Mouse (Mus musculus) CH12.LX (cell line): Measurements from ENCODE around the gene Tmub1. TPM values are rescaled to one million over a fixed set of nuclear protein-coding genes. Genes with fewer than 3 reads are reported as not detected.

Experiments used
- DNase-seq: peaks from one replicate; pipeline ENCODE4 v3.0.0-alpha.2; 2013; ENCODE audit errors: extremely low read depth
- H3K27ac ChIP-seq: 2 replicates; pipeline ENCODE4 v1.5.1; 2012; ENCODE audit warnings: low read depth, mild to moderate bottlenecking, control low read depth, moderate library complexity; ENCODE audit not compliant: insufficient read depth
- H3K27me3 ChIP-seq: replicated peaks from 2 replicates; pipeline ENCODE3; 2012; ENCODE audit warnings: inconsistent platforms
- H3K36me3 ChIP-seq, 2 experiments: replicated peaks in 1 of 2; 2 replicates each; pipeline versions ENCODE3 to v1.6.1; 2012; ENCODE audit warnings: inconsistent platforms in 1 of 2, low read length in 1 of 2, mild to moderate bottlenecking in 1 of 2, mixed read lengths in 1 of 2, moderate library complexity in 1 of 2; ENCODE audit not compliant: control insufficient read depth in 1 of 2, insufficient read depth in 1 of 2
- H3K4me1 ChIP-seq, 2 experiments: 2 replicates each; pipeline ENCODE4 v1.6.1; 2012; ENCODE audit warnings: inconsistent platforms in 1 of 2, moderate library complexity in 1 of 2; ENCODE audit not compliant: insufficient read depth in 2 of 2, control insufficient read depth in 1 of 2
- H3K4me2 ChIP-seq: 2 replicates; pipeline ENCODE4 v1.6.1; 2012; ENCODE audit warnings: low read depth, mild to moderate bottlenecking, control low read depth; ENCODE audit not compliant: poor library complexity, insufficient read depth, severe bottlenecking
- H3K4me3 ChIP-seq, 3 experiments: fragments of 150-350 bp in 1 of 3; sonication (generic) in 1 of 3; replicated peaks in 1 of 3; 2 replicates each; pipeline versions ENCODE3 to v1.5.1; 2011 to 2012; ENCODE audit warnings: low read depth in 2 of 3, low read length in 2 of 3, mild to moderate bottlenecking in 2 of 3, moderate library complexity in 2 of 3, control low read depth in 1 of 3, improper control_type of control experiment in 1 of 3, inconsistent platforms in 1 of 3, mixed read lengths in 1 of 3; ENCODE audit not compliant: poor library complexity in 1 of 3
- H3K79me2 ChIP-seq: replicated peaks from 2 replicates; pipeline ENCODE4 v1.6.1; 2012; ENCODE audit warnings: mild to moderate bottlenecking, moderate library complexity; ENCODE audit not compliant: control insufficient read depth, poor library complexity, insufficient read depth, severe bottlenecking; ENCODE audit errors: extremely low read depth
- H3K9ac ChIP-seq: 2 replicates; pipeline ENCODE4 v1.6.1; 2012; ENCODE audit warnings: low read depth, mild to moderate bottlenecking, control low read depth, moderate library complexity; ENCODE audit not compliant: insufficient read depth
- H3K9me3 ChIP-seq: replicated peaks from 2 replicates; pipeline ENCODE3; 2012; ENCODE audit warnings: low read length, inconsistent platforms, mixed read lengths
- CHD1 ChIP-seq: IDR thresholded peaks from 2 replicates; pipeline ENCODE4 v1.6.1; 2012; ENCODE audit warnings: low read depth, low read length, improper control_type of control experiment, inconsistent platforms
- CTCF ChIP-seq, 2 experiments: IDR thresholded peaks in 1 of 2; conservative IDR thresholded peaks in 1 of 2; 2 replicates each; pipeline ENCODE4 v1.5.1; 2011 to 2012; ENCODE audit warnings: low read depth in 2 of 2, low read length in 2 of 2, improper control_type of control experiment in 1 of 2, inconsistent platforms in 1 of 2, mild to moderate bottlenecking in 1 of 2, moderate library complexity in 1 of 2
- E2F4 ChIP-seq: IDR thresholded peaks from 2 replicates; pipeline ENCODE4 v1.6.1; 2011; ENCODE audit warnings: low read depth, low read length, improper control_type of control experiment; ENCODE audit not compliant: insufficient replicate concordance
- ELF1 ChIP-seq: IDR thresholded peaks from 2 replicates; pipeline ENCODE4 v1.6.1; 2014; ENCODE audit warnings: low read depth, mild to moderate bottlenecking, inconsistent platforms, low read length, improper control_type of control experiment
- EP300 ChIP-seq: IDR thresholded peaks from 2 replicates; pipeline ENCODE4 v1.6.1; 2011; ENCODE audit warnings: low read length, improper control_type of control experiment
- HCFC1 ChIP-seq: IDR thresholded peaks from 2 replicates; pipeline ENCODE4 v1.6.1; 2012; ENCODE audit warnings: low read depth, mild to moderate bottlenecking, inconsistent platforms, low read length, improper control_type of control experiment
- IRF4 ChIP-seq: IDR thresholded peaks from 2 replicates; pipeline ENCODE4 v1.6.1; 2014; ENCODE audit warnings: low read depth, mild to moderate bottlenecking, inconsistent platforms, low read length, improper control_type of control experiment
- JUN ChIP-seq: IDR thresholded peaks from 2 replicates; pipeline ENCODE4 v1.6.1; 2011; ENCODE audit warnings: low read depth, mild to moderate bottlenecking, low read length, improper control_type of control experiment, moderate library complexity; ENCODE audit not compliant: insufficient read depth
- JUND ChIP-seq: conservative IDR thresholded peaks from 2 replicates; pipeline ENCODE4 v1.6.1; 2011; ENCODE audit warnings: low read depth, low read length, improper control_type of control experiment
- KAT2A ChIP-seq: IDR thresholded peaks from 2 replicates; pipeline ENCODE4 v1.6.1; 2012; ENCODE audit warnings: low read length, improper control_type of control experiment, inconsistent platforms; ENCODE audit not compliant: insufficient replicate concordance
- MAX ChIP-seq: IDR thresholded peaks from 2 replicates; pipeline ENCODE4 v1.6.1; 2011; ENCODE audit warnings: low read length, improper control_type of control experiment
- MEF2A ChIP-seq: IDR thresholded peaks from 2 replicates; pipeline ENCODE4 v1.6.1; 2014; ENCODE audit warnings: low read depth, mild to moderate bottlenecking, inconsistent platforms, low read length, improper control_type of control experiment, borderline replicate concordance
- MYC ChIP-seq: IDR thresholded peaks from 2 replicates; pipeline ENCODE4 v1.6.1; 2011; ENCODE audit warnings: low read depth, mild to moderate bottlenecking, improper control_type of control experiment, low read length
- NELFE ChIP-seq: IDR thresholded peaks from 2 replicates; pipeline ENCODE4 v1.6.1; 2011; ENCODE audit warnings: low read depth, low read length, improper control_type of control experiment
- PAX5 ChIP-seq: IDR thresholded peaks from 2 replicates; pipeline ENCODE4 v1.6.1; 2012; ENCODE audit warnings: low read length, inconsistent platforms, mixed read lengths
- POLR2A ChIP-seq: IDR thresholded peaks from 2 replicates; pipeline ENCODE4 v1.6.1; 2011; ENCODE audit warnings: low read depth, mild to moderate bottlenecking, improper control_type of control experiment, low read length
- POLR2AphosphoS2 ChIP-seq: IDR thresholded peaks from 2 replicates; pipeline ENCODE4 v1.6.1; 2011; ENCODE audit warnings: low read depth, low read length, improper control_type of control experiment
- RAD21 ChIP-seq: IDR thresholded peaks from 2 replicates; pipeline ENCODE4 v1.6.1; 2011; ENCODE audit warnings: low read depth, mild to moderate bottlenecking, low read length, improper control_type of control experiment, moderate library complexity
- RCOR1 ChIP-seq: conservative IDR thresholded peaks from 2 replicates; pipeline ENCODE4 v1.6.1; 2012; ENCODE audit warnings: low read depth, mild to moderate bottlenecking, inconsistent platforms, low read length, improper control_type of control experiment
- SMC3 ChIP-seq: IDR thresholded peaks from 2 replicates; pipeline ENCODE4 v1.6.1; 2011; ENCODE audit warnings: low read depth, low read length, improper control_type of control experiment
- TBP ChIP-seq: conservative IDR thresholded peaks from 2 replicates; pipeline ENCODE4 v1.6.1; 2011; ENCODE audit warnings: low read depth, low read length, improper control_type of control experiment
- ZKSCAN1 ChIP-seq: IDR thresholded peaks from 2 replicates; pipeline ENCODE4 v1.6.1; 2012; ENCODE audit warnings: low read depth, inconsistent platforms, low read length, improper control_type of control experiment, borderline replicate concordance
- ZMIZ1 ChIP-seq: IDR thresholded peaks from 2 replicates; pipeline ENCODE4 v1.6.1; 2012; ENCODE audit warnings: low read depth, mild to moderate bottlenecking, inconsistent platforms, low read length, improper control_type of control experiment
- dilution Hi-C: fragments of 300-500 bp; cut with MboI; formaldehyde crosslinking; loops from 2 replicates; pipeline ENCODE4 v1.14.3; 2020; ENCODE audit warnings: low sequenced_read_pairs; ENCODE audit not compliant: extremely low pct_unique_long_range_greater_than_20kb, extremely low pct_ligation_motif_present
- in situ Hi-C: fragments of 300-500 bp; cut with MboI; formaldehyde crosslinking; loops from 3 replicates; pipeline ENCODE4 v1.14.3; 2019; ENCODE audit warnings: low sequenced_read_pairs, low pct_ligation_motif_present, low pct_unique_long_range_greater_than_20kb, mixed read lengths
- polyA plus RNA-seq: library from polyadenylated mRNA; unstranded; fragments of >175 nt; gene quantifications from 2 replicates; pipeline ENCODE4 v1.2.1, GENCODE M21; 2012; ENCODE audit warnings: low read depth; ENCODE audit not compliant: insufficient read length
- total RNA-seq, 2 experiments: library from RNA; depleted of rRNA; stranded (reverse); fragments of 300-350 nt in 1 of 2; fragments of >200 nt in 1 of 2; gene quantifications; 2 replicates each; pipeline ENCODE4 v1.2.3; 2012 to 2014

Tmub1 gene
- total and polyA plus RNA-seq, 3 experiments = 6.1 to 13.1 (median 11.2) TPM

DNA sequence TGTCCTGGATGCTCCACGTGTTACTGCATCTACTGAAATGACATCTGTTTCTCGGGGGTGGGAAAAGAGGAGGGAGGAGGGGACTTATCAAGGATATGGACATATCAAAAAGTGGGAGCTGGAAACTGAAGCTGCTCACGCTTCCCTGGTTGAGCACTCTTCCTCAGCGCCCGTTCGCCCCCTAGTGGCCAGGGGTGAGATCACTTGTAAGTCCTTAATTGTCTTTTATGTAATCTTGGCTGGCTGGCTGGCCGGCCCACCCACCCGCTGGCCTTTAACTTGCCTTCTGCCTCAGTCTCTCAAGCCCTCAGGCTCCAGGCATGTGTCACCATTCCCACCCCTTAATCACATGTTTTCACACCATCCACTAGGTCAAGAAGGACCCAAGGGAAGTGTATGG, 38.4 kb upstream of the Tmub1 start:
- in situ Hi-C loops = no loop called here
- no peaks in the 10 kb centered on the region for H3K27me3 ChIP-seq
- no peak overlapping the region for H3K9ac ChIP-seq
- dilution Hi-C loops = no loop called here
- peak; percentile 63 for DNase-seq
- TF ChIP-seq PAX5 = no peak
- no peak for TF ChIP-seq EP300
- no peak for TF ChIP-seq ELF1
- peak; percentile 38 for TF ChIP-seq SMC3
- TF ChIP-seq RCOR1 = no peak
- peak; percentile 48 to 79 for TF ChIP-seq CTCF (conservative IDR thresholded peaks at IDR 0.05 in 1 of 2, IDR thresholded peaks at IDR 0.05 in 1 of 2; ENCODE audit: low read depth in 2 of 2, low read length in 2 of 2)
- TF ChIP-seq RAD21 = peak; percentile 42
- H3K9me3 ChIP-seq = no peaks in the 10 kb centered on the region
- no peaks in the 10 kb centered on the region for H3K4me1 ChIP-seq
- peaks cover 54 to 97% of the 10 kb centered on the region in 2 experiments for H3K36me3 ChIP-seq
- H3K79me2 ChIP-seq = no peaks in the 10 kb centered on the region
- no peak overlapping the region for H3K4me2 ChIP-seq
- H3K4me3 ChIP-seq = no peak overlapping the region
- no peak overlapping the region for H3K27ac ChIP-seq

DNA sequence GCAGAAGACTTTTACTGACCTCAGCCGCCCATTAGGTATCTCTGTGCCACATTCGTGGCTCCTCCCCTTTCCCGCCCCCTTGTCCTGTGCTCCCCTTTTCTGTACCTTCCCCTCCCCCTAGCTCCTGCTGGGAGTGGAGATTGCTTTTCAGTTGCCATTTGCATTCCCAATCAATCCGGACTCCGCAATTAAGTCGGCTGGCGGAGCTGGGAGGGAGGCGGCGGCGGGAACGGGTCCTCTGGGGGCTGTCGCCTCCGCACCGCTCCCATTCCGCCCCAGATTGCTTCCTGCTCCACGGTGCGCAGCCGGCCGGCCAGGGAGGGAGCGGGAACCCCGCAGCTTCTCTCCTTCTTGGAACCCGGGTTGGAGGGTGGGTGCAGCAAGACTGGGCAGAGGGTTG, 37.3 kb upstream of the Tmub1 start:
- H3K36me3 ChIP-seq = peaks cover 60 to 97% of the 10 kb centered on the region in 2 experiments
- no peak overlapping the region for H3K4me2 ChIP-seq
- in situ Hi-C loops = no loop called here

DNA sequence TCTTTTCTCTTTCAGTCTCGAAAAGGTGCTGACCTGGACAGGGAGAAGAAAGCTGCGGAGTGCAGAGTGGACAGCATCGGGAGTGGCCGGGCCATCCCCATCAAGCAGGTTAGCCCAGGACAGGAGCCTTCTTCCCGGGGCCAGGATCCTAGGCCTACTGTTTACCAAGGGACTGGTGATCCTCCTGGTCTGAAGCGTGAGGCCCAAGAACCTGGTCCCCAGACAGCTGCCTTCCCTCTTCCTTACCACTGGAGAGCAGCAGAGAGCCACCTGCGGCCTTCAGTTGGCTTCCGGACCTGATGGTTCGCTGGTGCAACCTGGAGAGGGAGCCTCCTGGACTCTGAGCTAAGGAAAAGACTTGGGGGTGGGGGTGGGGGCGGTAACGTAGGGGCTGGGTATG, 35.7 kb upstream of the Tmub1 start:
- Histone ChIP-seq H3K4me2 (no peak overlapping the region), H3K9me3 (no peaks in the 10 kb centered on the region), H3K4me1 (no peaks in the 10 kb centered on the region), H3K9ac (no peak overlapping the region), H3K27ac (no peak overlapping the region), H3K36me3 (peaks cover 57 to 97% of the 10 kb centered on the region in 2 experiments), H3K27me3 (no peaks in the 10 kb centered on the region), H3K4me3 (no peak overlapping the region), H3K79me2 (no peaks in the 10 kb centered on the region)
- DNase-seq = peak; percentile 66
- in situ Hi-C loops (no loop called here), dilution Hi-C loops (no loop called here)
- TF ChIP-seq RAD21 = peak; percentile 58
- TF ChIP-seq POLR2AphosphoS2 = no peak
- TF ChIP-seq IRF4 = no peak
- TF ChIP-seq JUN = no peak
- peak in 1 of 2 experiments; percentile 82; a peak in 2 of 4 replicates for TF ChIP-seq CTCF (conservative IDR thresholded peaks at IDR 0.05 in 1 of 2, IDR thresholded peaks at IDR 0.05 in 1 of 2; ENCODE audit: low read depth in 2 of 2, low read length in 2 of 2)
- no peak for TF ChIP-seq POLR2A
- TF ChIP-seq ZMIZ1 = no peak
- TF ChIP-seq HCFC1 = no peak
- TF ChIP-seq NELFE = no peak
- TF ChIP-seq KAT2A = no peak
- no peak for TF ChIP-seq JUND
- peak; percentile 44 for TF ChIP-seq ELF1
- TF ChIP-seq MYC = 0 out of 2 replicates have a peak, but pooled peaks have one; percentile 11
- no peak for TF ChIP-seq CHD1
- no peak for TF ChIP-seq TBP
- TF ChIP-seq MAX = no peak
- no peak for TF ChIP-seq E2F4
- peak; percentile 47 for TF ChIP-seq SMC3
- TF ChIP-seq MEF2A = no peak

More for the DNA sequence above, 37.3 kb upstream of the Tmub1 start:
- H3K9ac ChIP-seq = no peak overlapping the region
- no peaks in the 10 kb centered on the region for H3K9me3 ChIP-seq
- dilution Hi-C loops = no loop called here
- TF ChIP-seq ZKSCAN1 (no peak), SMC3 (no peak), PAX5 (no peak), POLR2A (no peak), ZMIZ1 (no peak), E2F4 (no peak)
- H3K4me1 ChIP-seq = no peaks in the 10 kb centered on the region
- no peak overlapping the region for H3K4me3 ChIP-seq
- no peaks in the 10 kb centered on the region for H3K27me3 ChIP-seq
- no peaks in the 10 kb centered on the region for H3K79me2 ChIP-seq
- H3K27ac ChIP-seq = no peak overlapping the region
- no peak for DNase-seq
